In the genomic region with DNA sequence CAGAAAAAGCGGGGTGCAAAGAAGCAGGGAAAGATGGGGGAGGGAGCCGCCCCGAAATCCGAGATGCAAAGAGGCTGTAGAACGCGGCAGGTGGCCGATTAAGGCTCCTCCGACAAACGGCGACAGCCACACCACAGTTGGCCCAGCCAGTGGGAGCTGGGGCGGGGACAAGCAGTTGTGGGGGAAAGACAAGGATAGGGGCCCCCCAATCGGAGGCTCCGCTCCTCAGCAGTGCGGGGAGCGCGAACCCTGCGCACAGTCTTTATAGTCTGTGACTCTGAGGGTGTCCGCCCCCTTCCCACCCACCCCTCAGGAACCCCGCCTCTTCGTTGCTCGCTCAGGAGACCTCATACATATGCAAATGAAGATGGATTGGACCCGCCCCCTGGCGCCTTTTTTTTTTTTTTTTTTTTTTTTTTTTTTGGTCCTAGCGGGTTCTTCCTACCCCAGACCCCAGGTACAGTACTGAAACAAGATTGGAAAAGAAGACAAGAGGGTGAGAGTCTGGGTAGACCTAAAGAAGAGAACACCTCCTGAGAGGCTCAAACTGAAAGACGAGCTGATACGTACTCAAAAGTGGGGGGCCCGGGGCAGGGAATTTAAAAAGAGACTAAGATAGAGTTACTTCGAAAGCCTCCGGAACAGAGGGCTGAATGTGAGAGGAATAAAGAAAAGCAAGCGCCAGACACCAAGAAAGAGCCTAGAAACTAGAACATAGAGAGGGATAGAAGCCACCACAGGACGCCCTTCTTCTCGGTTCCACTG, we compare ENCODE assay signal across 8 mouse cellular contexts. TPM values are rescaled to one million over a fixed set of nuclear protein-coding genes. Genes with fewer than 3 reads are reported as not detected.
DNase-seq lines count a peak whose midpoint lies in the region; ATAC-seq and TF ChIP-seq lines count a peak whose summit lies in the region.

A gene (minus strand): TSS at position 217 of the 765 bp plus-strand sequence.

- no peaks in the 10 kb centered on the region for H3K4me1 ChIP-seq in bone marrow macrophage, adult 2 months (ENCODE audit: control insufficient read depth, insufficient read depth, low read length)
- peaks cover 25% of the 10 kb centered on the region for H3K4me1 ChIP-seq in embryonic facial prominence, embryonic 15.5 days
- peaks cover 20% of the 10 kb centered on the region for H3K4me1 ChIP-seq in kidney, embryonic 14.5 days (ENCODE audit: control insufficient read depth, insufficient read depth, low read length)
- peaks cover 93% of the 10 kb centered on the region for H3K4me1 ChIP-seq in liver, embryonic 12.5 days
- H3K4me1 ChIP-seq in stomach, embryonic 15.5 days = peaks cover 23% of the 10 kb centered on the region

- H3K4me2 ChIP-seq in embryonic facial prominence, embryonic 15.5 days (replicated peaks) = peak within 1 kb of the TSS; percentile 100
- H3K4me2 ChIP-seq in kidney, embryonic 14.5 days (replicated peaks; ENCODE audit: low read depth, low read length) = peak within 1 kb of the TSS; percentile 99
- H3K4me2 ChIP-seq in liver, embryonic 12.5 days = peak within 1 kb of the TSS; percentile 100
- peak within 1 kb of the TSS; percentile 91 for H3K4me2 ChIP-seq in stomach, embryonic 15.5 days

- peak; percentile 58 to 67 for DNase-seq in B cell, adult 2 months
- peak; percentile 49 to 72 for DNase-seq in heart, adult 9 months (ENCODE audit: low spot score in 2 of 2)
- peak; percentile 74 for DNase-seq in neural tube, embryonic 10.5 days (ENCODE audit: extremely low spot score, low spot score)

- H3K4me3 ChIP-seq in bone marrow macrophage, adult 2 months (ENCODE audit: insufficient read depth, low read length) = peak within 1 kb of the TSS; percentile 61
- peak within 1 kb of the TSS; percentile 63 for H3K4me3 ChIP-seq in embryonic facial prominence, embryonic 15.5 days (replicated peaks)
- peak within 1 kb of the TSS; percentile 62 for H3K4me3 ChIP-seq in kidney, embryonic 14.5 days (ENCODE audit: low read length)
- H3K4me3 ChIP-seq in liver, embryonic 12.5 days = peak within 1 kb of the TSS; percentile 78
- peak within 1 kb of the TSS; percentile 59 for H3K4me3 ChIP-seq in stomach, embryonic 15.5 days (replicated peaks)

- no peak within 1 kb of the TSS for H3K27ac ChIP-seq in bone marrow macrophage, adult 2 months (ENCODE audit: insufficient read depth, low read depth, low read length)
- peak within 1 kb of the TSS; percentile 58 for H3K27ac ChIP-seq in embryonic facial prominence, embryonic 15.5 days (replicated peaks)
- 0 out of 2 replicates have a peak within 1 kb of the TSS, but pooled peaks have one; percentile 4 for H3K27ac ChIP-seq in kidney, embryonic 14.5 days (ENCODE audit: low read depth, low read length)
- H3K27ac ChIP-seq in liver, embryonic 12.5 days = peak within 1 kb of the TSS; percentile 84
- peak within 1 kb of the TSS; percentile 51 for H3K27ac ChIP-seq in stomach, embryonic 15.5 days

- no peaks in the 10 kb centered on the region for H3K9me3 ChIP-seq in embryonic facial prominence, embryonic 15.5 days (replicated peaks)
- H3K9me3 ChIP-seq in kidney, embryonic 14.5 days (ENCODE audit: control insufficient read depth, low read length) = no peaks in the 10 kb centered on the region
- no peaks in the 10 kb centered on the region for H3K9me3 ChIP-seq in liver, embryonic 12.5 days (replicated peaks)
- no peaks in the 10 kb centered on the region for H3K9me3 ChIP-seq in stomach, embryonic 15.5 days

- no peaks in the 10 kb centered on the region for H3K36me3 ChIP-seq in embryonic facial prominence, embryonic 15.5 days
- H3K36me3 ChIP-seq in kidney, embryonic 14.5 days (ENCODE audit: control insufficient read depth, insufficient read depth, low read length) = no peaks in the 10 kb centered on the region
- H3K36me3 ChIP-seq in liver, embryonic 12.5 days = peaks cover 27% of the 10 kb centered on the region
- H3K36me3 ChIP-seq in stomach, embryonic 15.5 days = no peaks in the 10 kb centered on the region

- 2% methylated on average over 28 of the region's 32 CpGs for WGBS in embryonic facial prominence, embryonic 15.5 days
- 3% methylated on average over 32 of the region's 32 CpGs for whole genome bisulfite sequencing in kidney, embryonic 14.5 days
- WGBS in liver, embryonic 12.5 days (ENCODE audit: insufficient replicate concordance) = 4% methylated on average over 32 of the region's 32 CpGs
- WGBS in stomach, embryonic 15.5 days = 3% methylated on average over 32 of the region's 32 CpGs

- H3K9ac ChIP-seq in embryonic facial prominence, embryonic 15.5 days = peak within 1 kb of the TSS; percentile 62
- H3K9ac ChIP-seq in kidney, embryonic 14.5 days (ENCODE audit: low read depth, low read length) = peak within 1 kb of the TSS; percentile 63
- H3K9ac ChIP-seq in liver, embryonic 12.5 days = peak within 1 kb of the TSS; percentile 93
- peak within 1 kb of the TSS; percentile 62 for H3K9ac ChIP-seq in stomach, embryonic 15.5 days

- ATAC-seq in embryonic facial prominence, embryonic 15.5 days (ENCODE audit: insufficient number of reproducible peaks, low FRiP score, low TSS enrichment, low read depth) = peak; percentile 88
- ATAC-seq in kidney, embryonic 14.5 days (ENCODE audit: low FRiP score, low TSS enrichment) = peak; percentile 91
- peak; percentile 90 for ATAC-seq in liver, embryonic 12.5 days
- peak; percentile 86 for ATAC-seq in stomach, embryonic 15.5 days (ENCODE audit: insufficient read depth, low FRiP score, low read depth)

- TF ChIP-seq CTCF in bone marrow macrophage, adult 2 months (IDR thresholded peaks at IDR 0.05; ENCODE audit: low read depth, low read length) = no peak

- peak; percentile 49; the same call in 1 of the 2 replicates for TF ChIP-seq POLR2A in bone marrow macrophage, adult 2 months (IDR thresholded peaks at IDR 0.05; ENCODE audit: borderline replicate concordance, low read depth, low read length)

- no peaks in the 10 kb centered on the region for H3K27me3 ChIP-seq in embryonic facial prominence, embryonic 15.5 days
- peaks cover 7% of the 10 kb centered on the region; the same call in 1 of the 2 replicates for H3K27me3 ChIP-seq in kidney, embryonic 14.5 days (ENCODE audit: control insufficient read depth, insufficient read depth, low read length)
- no peaks in the 10 kb centered on the region for H3K27me3 ChIP-seq in liver, embryonic 12.5 days (replicated peaks)
- H3K27me3 ChIP-seq in stomach, embryonic 15.5 days (replicated peaks) = peaks cover 10% of the 10 kb centered on the region; the same call in 1 of the 2 replicates

RNA-seq across cellular contexts. Expression of the gene that starts here (rescaled TPM):
- polyA plus RNA-seq in bone marrow macrophage, adult 2 months (2012; ENCODE audit: insufficient read depth, insufficient read length, missing spikeins) = not detected in 2 replicates
- 12.4 and 13.4 TPM in 2 replicates for polyA plus RNA-seq in embryonic facial prominence, embryonic 15.5 days (2015; fragmentation: Nextera tagmentation; extraction: Ambion mirVana)
- polyA plus RNA-seq in kidney, embryonic 14.5 days (2014; fragmentation: Nextera tagmentation; extraction: Ambion mirVana) = 7.6 and 11.4 TPM in 2 replicates
- polyA plus RNA-seq in liver, embryonic 12.5 days (2016; fragmentation: Nextera tagmentation; extraction: Ambion mirVana) = 38.3 and 39.8 TPM in 2 replicates
- 7.5 and 7.7 TPM in 2 replicates for polyA plus RNA-seq in stomach, embryonic 15.5 days (2015; fragmentation: Nextera tagmentation; extraction: Ambion mirVana)
